Mouse (Mus musculus): ENCODE data around the gene Pip5k1b. TPM values are rescaled to one million over a fixed set of nuclear protein-coding genes. Genes with fewer than 3 reads are reported as not detected.

Gene Pip5k1b
- total RNA-seq, 4 experiments from 2014 or later: 0.20 to 0.54 (median 0.28) TPM

DNA sequence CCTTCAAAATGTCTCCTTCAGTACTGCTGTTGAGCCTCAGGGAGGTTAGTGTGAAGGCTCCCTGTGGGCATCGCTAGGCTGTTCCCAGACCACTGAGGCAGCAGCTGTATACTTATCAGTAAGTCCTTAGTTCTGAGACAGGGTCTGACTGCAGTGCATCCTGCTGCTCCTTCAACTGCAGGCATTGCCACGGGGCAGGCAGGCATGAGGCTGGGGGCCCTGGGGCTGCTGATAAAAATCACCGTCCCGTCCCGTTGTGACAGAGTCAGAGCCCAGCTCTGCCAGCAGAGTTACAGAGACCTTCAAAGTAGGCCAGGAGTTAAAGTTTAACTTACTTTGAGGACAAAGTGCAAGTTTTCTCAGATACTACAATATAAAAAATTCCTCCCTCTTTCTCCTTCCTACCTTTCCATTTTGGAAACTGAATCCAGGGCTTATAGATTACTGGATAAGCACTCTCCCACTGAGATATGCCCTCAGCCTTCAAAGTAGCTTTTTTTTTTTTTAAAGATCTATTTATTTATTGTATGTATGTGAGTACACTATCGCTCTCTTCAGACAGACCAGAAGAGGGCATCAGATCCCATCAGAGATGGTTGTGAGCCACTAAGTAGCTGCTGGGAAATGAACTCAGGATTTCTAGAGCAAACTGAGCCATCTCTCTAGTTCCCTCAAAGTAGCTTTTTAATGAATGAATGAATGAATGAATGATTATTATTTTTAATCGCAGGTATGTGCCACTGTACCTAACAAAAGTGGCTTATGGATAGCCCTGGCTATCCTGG lies 289.4 kb downstream of the Pip5k1b start:
- DNase-seq (ENCODE audit: low spot score in 2 of 2): no peak

DNA sequence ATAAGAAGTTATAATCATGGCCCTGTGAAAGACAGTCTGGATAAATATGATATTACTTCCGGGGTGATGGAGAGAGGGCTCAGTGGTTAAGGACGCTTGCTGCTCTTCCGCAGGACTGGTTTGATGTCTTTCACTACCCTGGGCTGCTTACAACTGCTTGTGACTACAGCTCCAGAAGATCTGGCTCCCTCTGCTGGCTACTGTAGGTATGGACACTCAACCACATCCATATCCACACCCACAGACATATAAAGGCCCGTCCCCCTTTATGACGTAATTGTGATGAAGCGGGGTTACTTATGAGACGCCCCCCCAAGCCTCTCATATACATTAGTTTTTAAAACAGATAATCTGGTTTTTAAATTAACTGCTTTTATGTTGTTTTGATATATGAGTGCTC lies 290.7 kb downstream of the Pip5k1b start:
- DNase-seq (ENCODE audit: low spot score in 2 of 2): peak; percentile 51 to 58

DNA sequence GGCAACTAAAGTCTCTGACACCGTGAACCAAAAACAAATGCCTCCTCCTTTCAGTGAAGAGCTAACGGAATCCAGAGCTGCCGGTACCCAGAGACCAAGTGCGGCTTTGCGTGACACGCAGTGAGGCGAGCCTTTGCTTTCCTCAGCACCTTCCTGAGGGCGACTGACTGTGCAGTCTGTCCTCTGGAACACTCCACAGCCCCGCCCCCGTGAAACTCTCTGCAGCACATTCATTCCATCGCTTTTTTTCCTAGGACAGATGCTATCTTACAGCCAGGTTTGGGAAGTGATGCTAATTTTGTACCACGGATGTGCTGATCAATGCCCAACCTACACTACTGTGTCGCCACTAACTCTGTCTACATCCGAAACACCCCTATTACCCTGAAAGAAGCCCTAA lies 292.9 kb downstream of the Pip5k1b start:
- no peak for DNase-seq (ENCODE audit: low spot score in 2 of 2)

DNA sequence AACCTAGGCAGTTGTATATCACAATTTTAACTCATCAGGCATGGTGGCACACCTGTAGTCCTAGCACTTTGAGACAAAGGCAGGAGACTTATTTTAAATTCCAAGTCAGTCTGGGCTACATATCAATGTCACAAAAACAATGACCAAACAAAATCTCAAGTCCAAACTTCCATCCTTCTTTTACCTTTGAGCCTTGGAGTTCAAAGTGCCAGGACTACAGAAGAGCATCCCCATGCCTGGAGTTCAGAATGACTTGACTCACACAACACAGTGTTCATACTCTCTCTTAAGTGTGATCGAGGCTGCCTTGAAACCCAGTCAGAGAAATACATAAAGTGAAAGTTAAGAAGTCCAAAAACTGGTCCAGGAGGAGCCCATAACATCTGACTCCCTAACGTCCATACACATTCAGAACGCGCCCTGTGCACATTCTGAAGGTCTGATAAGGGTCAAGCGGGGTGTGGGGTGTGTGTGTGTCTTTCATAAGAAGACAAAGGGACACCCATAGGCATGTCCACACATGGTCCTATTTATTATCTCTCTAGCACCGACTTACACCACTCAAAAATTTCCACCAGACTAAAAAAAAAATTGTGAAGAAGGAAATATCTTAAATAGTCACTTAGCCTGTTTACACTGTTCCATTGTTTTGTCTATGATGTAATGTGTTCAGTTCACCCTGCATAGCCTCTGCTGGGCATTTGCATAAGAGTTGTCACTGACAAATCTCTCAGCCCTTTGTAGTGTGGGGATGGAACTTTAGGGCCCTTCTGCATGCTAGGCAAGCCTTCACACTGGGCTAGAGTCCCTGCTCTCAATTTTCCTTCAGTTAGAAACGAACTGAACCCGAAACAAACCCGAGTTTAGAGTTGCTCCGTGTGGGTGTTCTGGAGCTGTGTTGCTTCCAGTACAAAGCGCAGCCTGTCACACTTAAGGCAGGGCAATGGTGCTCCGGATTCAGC lies 296.0 kb downstream of the Pip5k1b start:
- DNase-seq (ENCODE audit: low spot score in 2 of 2): no peak

DNA sequence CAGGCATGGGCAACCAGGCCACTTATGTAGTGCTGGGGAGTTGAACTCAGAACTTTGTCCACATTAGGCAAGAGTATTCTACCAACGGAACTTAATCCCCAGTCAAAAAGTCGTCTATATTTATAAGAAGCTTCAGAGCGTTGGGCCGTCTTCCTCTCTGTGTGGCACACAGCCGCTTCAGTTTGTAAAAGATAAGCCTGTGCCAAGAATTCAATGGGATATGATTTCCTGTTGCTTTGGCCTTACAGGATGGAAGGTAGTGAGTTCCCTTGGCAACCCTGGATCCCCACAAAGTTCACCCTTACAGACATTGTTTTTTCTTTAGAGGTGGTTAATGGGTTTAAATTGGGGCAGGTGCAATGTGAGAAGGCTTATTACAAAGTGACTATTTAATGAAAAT lies 297.3 kb downstream of the Pip5k1b start:
- no peak for DNase-seq (ENCODE audit: low spot score in 2 of 2)

DNA sequence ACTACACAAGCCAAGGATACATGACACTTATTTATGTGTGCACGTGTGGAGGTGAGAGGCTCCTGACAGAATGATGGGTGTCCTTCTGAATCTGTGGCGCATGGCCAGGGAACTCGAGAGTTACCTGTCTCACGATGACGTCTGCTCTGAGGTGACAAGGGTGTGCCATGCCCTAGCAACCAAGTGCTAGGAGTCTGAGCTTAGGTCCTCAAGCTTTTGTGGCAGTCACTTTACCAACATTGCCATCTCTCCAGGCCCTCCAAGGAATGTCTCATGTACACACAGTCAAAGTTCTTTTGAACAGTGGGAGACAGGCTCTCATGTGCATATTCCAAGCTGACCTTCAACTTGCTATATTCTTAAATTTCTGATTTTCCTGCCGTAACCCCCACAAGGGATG lies 297.7 kb downstream of the Pip5k1b start:
- no peak for DNase-seq (ENCODE audit: low spot score in 2 of 2)

DNA sequence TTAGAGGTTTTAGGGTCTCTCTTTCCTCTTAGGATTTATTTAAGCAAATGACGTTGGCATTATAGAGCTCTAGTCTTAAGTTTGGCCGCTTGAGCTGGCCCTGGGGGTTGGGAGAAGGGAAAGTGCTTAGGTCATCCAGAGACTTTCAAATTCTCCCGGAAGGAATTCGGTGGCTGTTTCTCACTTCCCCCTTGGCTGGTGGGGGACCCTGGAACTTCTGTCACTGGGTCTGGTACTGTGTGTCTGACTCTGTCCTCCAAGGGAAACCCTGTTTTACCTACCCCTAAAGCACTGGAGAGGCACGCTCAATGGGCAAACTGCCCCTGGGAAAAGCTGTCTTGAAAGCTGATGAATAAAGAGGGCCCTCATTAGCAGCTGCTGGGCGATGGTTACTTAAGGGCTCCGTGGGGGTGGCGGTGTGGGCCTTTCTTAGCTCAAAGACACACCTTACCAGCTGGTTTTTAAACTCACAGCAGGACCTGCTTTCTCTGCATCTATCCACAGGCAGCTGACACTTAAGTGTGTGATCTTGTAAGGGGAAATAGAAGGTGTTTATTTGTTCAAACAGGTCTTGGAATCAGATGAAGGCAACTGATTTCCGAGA lies 301.9 kb downstream of the Pip5k1b start:
- DNase-seq (ENCODE audit: low spot score in 2 of 2): no peak

DNA sequence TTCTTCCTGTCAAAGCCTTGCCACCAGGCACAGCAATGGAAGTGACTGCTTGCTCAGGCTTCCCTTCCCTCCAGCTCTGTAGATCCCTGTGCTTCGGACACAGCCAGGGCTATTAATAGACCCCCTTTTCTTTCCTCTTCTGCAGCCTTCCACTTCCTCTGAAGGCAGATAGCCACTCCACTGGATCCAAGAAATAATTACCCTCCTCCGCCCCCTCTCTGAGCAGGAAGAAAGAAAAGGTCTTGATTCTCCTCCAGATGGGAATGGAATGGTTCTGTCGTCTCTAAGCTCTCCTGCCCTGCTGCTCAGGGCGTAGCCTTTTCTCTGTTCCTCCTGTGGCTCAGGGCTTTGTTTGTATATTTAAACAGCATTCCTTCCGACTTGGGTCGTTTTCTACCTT lies 303.8 kb downstream of the Pip5k1b start:
- DNase-seq (ENCODE audit: low spot score in 2 of 2): no peak

Other genes with a start within 250 kb of the Pip5k1b start
- gene Fam122a, start 78.5 kb downstream of the Pip5k1b start, total RNA-seq (2022): 10 to 100 TPM; 22.1 to 33.4 (median 28.1) TPM
- under 1 TPM in 2 of 4 experiments, not detected in 2; 0.05 to 0.13 TPM for gene Tmem252, start 118.1 kb upstream of the Pip5k1b start, total RNA-seq (2022)